Mouse (Mus musculus) spleen, adult 2 months (tissue): ENCODE measurements around the gene Bfsp2.

Experiments
- CTCF ChIP-seq: fragments of 200-500 bp; IDR thresholded peaks from 2 replicates; pipeline ENCODE4 v1.5.1; 2011; ENCODE audit warnings: mild to moderate bottlenecking, inconsistent platforms; ENCODE audit not compliant: insufficient read depth, insufficient read length, insufficient replicate concordance; ENCODE audit errors: extremely low read depth
- POLR2A ChIP-seq: fragments of 200-500 bp; IDR thresholded peaks from 2 replicates; pipeline ENCODE4 v1.6.1; 2011; ENCODE audit warnings: low read depth, low read length, inconsistent platforms

DNA sequence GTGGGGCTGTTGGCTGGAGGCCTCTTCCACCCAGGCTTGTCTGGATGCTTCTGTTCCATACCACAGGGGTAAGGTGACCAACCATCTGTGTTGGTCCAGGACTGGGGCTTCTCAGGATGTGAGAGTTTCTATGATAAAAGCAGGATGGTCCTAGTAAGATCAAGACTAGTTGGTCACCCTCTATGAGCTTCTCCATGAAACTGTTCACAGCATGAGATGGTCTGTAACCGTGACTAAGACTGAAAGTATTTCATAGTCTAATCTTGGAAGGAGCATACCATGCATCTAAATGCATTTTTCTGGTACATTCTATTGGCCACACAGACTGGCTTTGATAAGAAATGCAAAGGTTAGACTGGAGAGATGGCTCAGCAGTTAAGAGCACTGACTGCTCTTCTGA is 96.6 kb downstream of the Bfsp2 start:
- TF ChIP-seq POLR2A (no peak), CTCF (no peak)
